Mouse (Mus musculus): ENCODE results near the gene Zc3h18.
A peak's percentile ranks its signal among the peaks of the same experiment; 100 is the strongest.

DNA sequence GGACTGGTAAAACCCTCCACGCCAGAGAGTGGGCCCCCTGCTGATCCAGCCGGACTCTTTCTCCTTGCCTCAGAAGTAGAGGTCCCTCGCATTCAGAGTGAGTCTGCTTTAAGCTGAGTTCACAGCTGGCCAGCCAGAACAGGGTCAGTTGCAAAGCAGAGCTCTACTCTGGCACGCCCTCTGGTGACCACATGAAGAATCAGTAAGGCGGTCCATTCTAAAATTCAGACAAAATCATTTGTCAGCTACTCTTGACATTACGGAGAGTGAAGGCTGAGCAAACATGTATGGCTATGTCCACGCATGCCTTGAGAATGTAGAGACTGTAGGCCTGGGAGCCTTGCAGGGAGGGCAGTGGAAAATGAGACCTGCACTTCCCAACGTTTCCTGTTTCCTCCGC lies 6.7 kb upstream of the Zc3h18 start:
- TF ChIP-seq CTCF (IDR thresholded peaks at IDR 0.05) (peak; percentile 91), POLR2A (IDR thresholded peaks at IDR 0.05; ENCODE audit: insufficient read depth, low read depth, low read length) (no peak)
